Mouse (Mus musculus) thymus, postnatal 10 days (tissue): ENCODE data around the gene Pfkfb1.

Experiments
- DNase-seq, 2 experiments: peaks; one replicate each; pipeline ENCODE4 v3.0.0; 2021; ENCODE audit warnings: low spot score in 2 of 2

The Pfkfb1 gene

DNA sequence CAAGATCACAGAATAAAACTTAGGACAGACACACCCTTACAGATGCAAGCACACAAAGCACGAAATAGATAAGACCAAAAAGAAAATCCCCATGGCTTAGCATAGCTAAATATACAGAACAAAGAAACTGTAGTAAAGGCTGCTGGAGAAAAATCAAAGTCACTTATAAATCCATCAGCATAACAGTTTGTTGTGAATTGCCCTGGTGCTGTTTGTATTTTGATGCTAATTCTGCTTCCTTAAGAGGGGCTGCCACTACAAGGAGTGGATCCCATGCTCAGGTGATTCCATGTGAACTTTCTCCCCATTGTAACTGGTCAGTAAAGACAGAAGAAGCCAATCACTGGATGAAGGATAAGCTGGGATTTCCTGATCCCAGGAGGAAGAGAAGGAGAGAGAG is 89.5 kb downstream of the Pfkfb1 start:
- DNase-seq: no peak
